Mouse (Mus musculus): ENCODE results near the gene Dock6.

Gene Dock6

DNA sequence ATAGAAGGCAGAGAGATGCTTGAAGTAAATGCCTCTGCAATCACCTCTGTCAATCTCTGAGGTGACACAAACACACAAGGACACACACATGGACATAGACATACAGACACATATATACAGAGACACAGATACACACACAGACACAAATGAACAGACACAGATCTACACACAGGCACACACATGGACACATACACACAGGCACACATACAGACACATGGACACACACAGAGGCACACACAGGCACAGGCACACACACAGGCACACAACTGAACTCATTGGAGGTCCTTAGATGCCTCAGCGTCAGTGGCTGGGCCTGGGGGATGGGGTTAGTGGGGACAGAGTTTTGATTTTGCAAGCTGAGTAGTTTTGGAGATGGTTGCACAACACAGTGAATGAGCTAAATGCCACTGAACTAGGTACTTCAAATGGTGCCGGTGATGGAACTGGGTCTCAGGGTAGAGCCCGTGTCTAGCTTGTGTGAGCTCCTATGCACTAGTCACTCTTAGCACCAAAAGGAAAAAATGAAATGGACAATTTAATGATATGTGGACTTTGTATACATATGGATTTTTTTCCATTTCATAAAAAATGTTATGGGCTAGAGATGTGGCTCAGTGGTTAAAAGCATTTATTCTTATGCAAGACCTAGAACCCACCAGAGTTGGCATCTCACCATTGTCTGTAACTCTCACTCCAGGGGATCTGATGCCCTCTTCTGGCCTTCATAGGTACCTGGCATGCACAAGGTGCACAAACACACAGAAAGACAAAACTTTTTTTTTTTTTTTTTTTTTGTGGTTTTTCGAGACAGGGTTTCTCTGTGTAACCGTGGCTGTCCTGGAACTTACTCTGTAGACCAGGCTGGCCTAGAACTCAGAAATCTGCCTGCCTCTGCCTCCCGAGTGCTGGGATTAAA, 88.1 kb downstream of the Dock6 start:
- in situ Hi-C loops (cut with MboI; ENCODE audit: low pct_unique_long_range_greater_than_20kb in 1 of 2, low sequenced_read_pairs in 2 of 2, unreplicated experiment in 1 of 2) = no loop called here

DNA sequence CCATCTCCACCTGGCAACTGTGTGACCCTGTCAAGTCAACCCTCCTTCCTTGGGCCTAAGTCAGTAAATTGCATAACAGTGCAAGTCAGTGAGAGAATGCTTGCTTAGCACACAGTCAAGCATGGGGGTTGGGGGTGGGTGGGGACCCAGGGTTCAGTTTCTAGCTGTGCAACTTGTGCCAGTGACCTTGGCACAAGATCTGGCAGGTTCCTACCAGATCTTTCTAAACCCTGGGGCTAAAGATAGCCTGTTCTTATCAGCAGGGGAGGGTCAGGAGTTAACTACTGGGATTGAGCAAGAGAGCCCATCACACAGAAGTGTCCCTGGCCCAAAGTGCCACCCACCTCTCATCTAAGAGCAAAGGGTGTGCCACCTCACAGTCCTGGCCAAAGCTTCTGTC, 90.3 kb downstream of the Dock6 start:
- in situ Hi-C loops (cut with MboI; ENCODE audit: low pct_unique_long_range_greater_than_20kb in 1 of 2, low sequenced_read_pairs in 2 of 2, unreplicated experiment in 1 of 2) = no loop called here

DNA sequence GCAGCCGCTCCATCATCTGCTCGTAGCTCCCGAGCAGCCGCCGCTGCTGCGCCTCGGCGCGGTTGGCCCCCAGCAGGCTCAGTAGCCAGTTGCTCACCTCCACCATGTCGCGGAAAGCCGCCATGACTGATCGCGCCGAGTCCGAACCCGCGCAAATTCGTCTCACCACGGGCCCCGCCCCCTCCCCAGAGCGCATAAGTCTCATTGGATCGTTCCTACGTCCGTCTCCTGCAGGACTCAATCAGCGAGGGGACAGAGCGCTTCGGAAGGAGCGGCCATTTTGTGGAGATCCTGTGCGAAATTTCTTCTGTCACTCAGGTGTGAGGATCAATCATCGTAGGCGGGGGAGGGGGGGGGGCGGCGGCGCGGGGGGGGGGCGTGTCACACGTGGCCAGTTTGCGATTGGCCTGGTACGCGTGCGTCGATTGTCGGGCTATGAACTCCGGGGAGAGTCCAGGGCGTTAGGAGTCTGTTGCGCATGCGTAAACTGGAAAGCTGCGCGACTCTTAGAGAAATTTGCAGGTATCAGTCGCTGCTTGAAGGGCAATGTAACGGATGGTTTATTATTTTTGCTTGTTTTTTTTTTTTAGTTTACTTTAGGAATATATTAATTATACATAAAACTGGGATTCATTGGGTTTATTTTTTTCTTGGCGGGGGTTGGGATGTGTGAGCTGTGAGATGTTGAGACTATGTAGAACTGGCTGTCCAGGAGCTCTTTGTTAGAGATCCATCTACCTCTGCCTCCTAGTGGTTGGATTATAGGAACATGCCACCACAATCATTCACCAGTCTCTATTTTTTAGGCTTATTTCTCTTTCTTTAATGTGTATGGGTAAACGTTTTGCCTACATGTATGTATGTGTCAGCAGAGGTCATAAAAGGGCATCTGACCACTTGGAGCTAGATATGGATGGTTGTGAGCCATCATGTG, 92.0 kb downstream of the Dock6 start, which contains the start of gene Spc24:
Gene Spc24, minus strand, starts transcription at position 149 of the 934 bp plus-strand sequence.
- in situ Hi-C loops (cut with MboI; ENCODE audit: low pct_unique_long_range_greater_than_20kb in 1 of 2, low sequenced_read_pairs in 2 of 2, unreplicated experiment in 1 of 2) = no loop called here

DNA sequence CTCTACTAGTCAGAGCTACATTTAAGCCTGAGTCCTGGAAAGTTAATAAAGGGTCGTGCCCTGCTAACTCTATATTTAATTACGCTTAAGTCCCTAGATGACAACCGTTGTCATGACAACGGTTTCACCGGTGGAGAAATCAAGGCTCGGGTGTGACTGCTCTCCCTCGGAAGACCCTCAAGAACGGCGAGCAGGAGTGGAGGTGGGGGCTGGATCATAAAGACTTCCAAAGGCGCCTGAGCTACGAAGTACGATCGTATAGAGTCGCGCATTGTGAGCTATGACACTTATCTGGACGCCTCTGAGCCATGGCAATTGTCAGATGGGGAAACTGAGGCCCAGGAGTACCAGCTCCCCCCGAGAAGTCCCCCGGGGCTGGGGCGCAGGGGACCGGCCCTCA, 92.7 kb downstream of the Dock6 start:
- in situ Hi-C loops (cut with MboI; ENCODE audit: low pct_unique_long_range_greater_than_20kb in 1 of 2, low sequenced_read_pairs in 2 of 2, unreplicated experiment in 1 of 2) = no loop called here

DNA sequence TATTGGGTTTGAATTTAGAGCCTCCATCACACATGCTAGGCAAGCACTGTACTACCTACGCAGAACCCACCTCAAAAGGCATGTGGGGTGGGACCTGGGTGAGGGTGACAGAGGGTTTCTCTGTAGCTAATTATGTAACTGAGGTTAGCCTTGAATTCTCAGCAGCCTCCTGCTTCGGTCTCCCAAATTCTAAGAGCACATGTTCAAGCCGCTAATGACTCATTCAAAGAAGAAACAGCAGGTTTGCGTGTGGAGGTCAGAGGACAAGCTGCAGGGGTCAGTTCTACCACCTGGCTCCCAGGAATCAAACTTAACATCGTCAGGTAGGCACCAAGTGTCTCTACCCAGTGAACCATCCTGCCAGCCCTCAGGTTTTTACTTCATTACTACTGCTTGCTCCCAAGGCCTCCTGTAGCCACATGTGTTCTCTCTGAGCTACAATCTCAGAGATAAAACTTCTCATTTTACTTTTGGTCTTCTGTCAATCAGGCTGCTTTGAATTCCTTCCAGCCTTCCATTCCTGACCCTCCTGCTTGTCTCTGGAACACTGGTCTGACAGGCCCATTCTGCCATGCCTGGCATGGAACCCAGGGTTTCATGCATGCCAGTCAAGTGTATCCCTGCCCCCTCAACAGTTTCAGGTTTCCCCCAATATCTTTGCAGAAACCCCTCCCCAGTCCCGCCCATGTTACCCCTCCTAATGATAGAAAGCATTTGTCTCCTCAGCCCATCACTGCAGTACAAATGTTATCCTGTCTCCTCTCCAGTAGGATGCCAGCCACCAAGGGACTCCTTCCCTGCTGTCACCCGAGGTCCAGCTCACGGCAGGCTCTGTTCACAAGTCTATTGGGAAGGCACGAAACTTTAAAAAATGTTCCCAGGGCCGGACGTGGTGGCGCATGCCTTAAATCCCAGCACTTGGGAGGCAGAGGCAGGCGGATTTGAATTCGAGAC, 93.6 kb downstream of the Dock6 start:
- in situ Hi-C loops (cut with MboI; ENCODE audit: low pct_unique_long_range_greater_than_20kb in 1 of 2, low sequenced_read_pairs in 2 of 2, unreplicated experiment in 1 of 2) = no loop called here

DNA sequence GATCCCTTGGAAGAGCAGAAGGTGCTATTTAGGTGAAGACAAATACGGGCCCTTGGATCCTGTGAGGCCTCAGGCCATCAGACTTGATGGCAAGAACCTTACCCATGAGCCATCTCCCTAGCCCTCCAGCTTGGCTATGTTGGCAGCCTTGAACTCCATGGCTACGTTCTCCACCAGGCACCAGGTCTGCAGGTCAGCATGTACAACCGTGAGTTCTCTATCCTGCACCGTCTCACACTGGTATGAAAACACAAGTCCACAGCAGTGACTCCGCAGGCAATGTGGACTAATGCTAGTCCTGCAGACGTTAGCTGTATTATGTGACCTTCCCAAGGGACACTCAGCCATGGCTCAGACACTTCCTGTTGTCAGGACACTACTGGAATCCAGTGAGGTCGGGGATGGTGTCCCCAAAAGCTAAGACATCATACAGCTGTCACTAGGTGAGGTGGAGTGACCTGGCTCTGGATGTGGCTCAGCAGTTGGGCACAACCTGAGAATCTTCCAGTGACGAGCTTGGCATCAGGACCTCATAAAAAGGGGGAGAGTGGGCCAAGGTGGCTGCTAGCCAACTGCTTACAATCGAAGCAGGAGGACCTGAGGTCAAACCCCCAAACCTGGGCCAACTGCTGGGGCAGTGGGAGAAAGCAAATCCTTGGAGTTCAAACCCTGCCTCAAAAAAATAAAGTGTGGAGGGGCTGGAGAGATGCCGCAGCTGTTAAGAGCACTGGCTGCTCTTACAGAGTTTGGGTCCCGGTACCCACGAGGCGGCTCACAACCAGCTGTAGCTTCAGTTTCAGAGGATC, 97.7 kb downstream of the Dock6 start:
- in situ Hi-C loops (cut with MboI; ENCODE audit: low pct_unique_long_range_greater_than_20kb in 1 of 2, low sequenced_read_pairs in 2 of 2, unreplicated experiment in 1 of 2) = loop anchor here in 1 of 2 experiments (5.0 kb wide), 1 partner anchor 53 kb away; no protein-coding TSS in a partner anchor

DNA sequence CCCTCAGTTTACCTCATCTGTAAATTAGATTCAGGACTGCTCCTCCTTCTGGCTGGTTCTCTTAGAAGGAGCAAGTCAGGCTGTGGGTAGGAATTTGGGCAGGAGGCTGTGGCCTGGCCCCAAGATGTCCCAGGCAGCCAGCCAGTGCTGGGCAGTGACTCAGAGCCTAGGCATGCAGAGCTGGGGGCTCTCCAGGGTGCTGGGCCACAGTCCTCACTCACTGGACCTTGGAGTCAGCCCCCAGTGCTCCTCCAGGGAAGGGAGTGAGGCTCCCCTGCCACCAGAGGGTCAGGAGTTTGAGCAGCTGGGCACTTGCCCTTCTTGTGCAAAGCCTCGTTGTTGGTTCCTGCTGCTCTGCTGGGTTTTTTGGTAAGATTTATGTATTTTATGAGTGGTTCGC, 98.4 kb downstream of the Dock6 start:
- in situ Hi-C loops (cut with MboI; ENCODE audit: low pct_unique_long_range_greater_than_20kb in 1 of 2, low sequenced_read_pairs in 2 of 2, unreplicated experiment in 1 of 2) = loop anchor here in 1 of 2 experiments (5.0 kb wide), 1 partner anchor 53 kb away; no protein-coding TSS in a partner anchor

DNA sequence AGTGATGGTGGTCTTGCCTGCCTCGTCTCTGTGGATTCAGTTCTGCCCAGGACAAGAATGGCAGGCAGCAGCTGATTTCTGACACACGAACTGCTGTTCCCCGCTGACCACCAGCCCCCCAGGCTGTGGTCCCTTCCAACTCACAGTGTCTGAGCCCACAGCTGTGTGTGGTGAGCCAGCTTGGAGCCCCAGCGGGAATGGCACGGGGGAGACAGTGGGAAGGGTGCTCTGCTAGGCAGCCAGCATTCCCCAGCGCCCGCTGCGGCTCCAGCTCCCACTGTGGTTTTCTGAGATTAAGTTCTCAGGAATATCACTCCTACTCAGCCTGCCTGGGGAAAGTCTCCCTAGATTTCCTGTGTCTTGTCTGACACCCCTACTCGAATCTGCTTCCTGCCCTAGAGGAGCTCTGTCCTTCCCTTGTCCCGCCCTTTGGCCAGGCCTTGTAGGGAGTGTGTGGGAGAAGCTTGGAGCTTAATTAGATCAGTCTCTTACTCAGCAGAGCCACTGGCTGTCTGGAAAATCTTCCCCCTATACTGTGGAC, 100.1 kb downstream of the Dock6 start:
- in situ Hi-C loops (cut with MboI; ENCODE audit: low pct_unique_long_range_greater_than_20kb in 1 of 2, low sequenced_read_pairs in 2 of 2, unreplicated experiment in 1 of 2) = loop anchor here in 1 of 2 experiments (5.0 kb wide), 1 partner anchor 55 kb away; no protein-coding TSS in a partner anchor

DNA sequence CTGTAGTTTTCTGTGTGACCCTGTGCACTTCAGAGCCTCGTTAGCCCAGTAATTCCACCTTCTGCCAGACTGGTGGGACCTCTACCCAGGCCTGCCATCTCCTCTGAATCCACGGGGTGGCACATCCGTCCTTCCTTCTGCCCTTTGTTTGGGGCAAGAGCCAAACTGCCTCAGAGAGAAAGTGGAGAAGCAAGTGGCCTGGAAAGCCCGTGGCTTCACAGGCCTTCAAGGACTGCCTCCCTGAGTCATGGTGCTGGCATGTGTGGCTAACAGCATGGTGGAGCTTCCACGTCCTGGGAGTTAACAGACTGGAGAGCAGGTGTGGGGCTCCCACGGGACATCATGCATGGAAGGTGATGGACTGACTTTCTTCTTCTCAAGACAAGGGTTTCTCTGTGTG, 101.1 kb downstream of the Dock6 start:
- in situ Hi-C loops (cut with MboI; ENCODE audit: low pct_unique_long_range_greater_than_20kb in 1 of 2, low sequenced_read_pairs in 2 of 2, unreplicated experiment in 1 of 2) = loop anchor here in 1 of 2 experiments (5.0 kb wide), 1 partner anchor 56 kb away; no protein-coding TSS in a partner anchor

DNA sequence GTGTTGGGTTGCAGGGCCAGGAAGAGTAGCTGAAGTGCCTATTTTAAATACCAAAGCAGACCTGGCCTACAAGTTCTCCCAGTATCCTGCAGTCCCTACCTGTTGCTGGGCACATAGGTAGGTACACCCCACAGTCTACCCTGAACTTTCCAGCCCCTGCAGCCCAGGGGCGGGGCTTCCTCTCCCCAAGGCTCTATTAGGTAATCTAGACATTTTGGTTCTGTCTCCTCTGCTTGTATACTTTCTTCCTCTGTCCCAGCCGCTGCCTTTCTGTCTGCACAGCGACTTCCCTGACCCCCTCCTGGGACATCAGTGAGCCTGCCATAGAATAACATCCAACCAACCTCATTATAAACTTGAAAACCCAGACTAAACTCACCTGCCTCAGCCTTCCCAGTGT, 102.1 kb downstream of the Dock6 start:
- in situ Hi-C loops (cut with MboI; ENCODE audit: low pct_unique_long_range_greater_than_20kb in 1 of 2, low sequenced_read_pairs in 2 of 2, unreplicated experiment in 1 of 2) = loop anchor here in 1 of 2 experiments (5.0 kb wide), 1 partner anchor 57 kb away; no protein-coding TSS in a partner anchor

All from mouse embryonic stem cell (cell line).